Mouse (Mus musculus) large intestine, adult 2 months (tissue): ENCODE results near the gene Eef1akmt2. TPM values are rescaled to one million over a fixed set of nuclear protein-coding genes. Genes with fewer than 3 reads are reported as not detected.

Source experiments
- DNase-seq: peaks from one replicate; pipeline ENCODE4 v3.0.0-alpha.2; 2012; ENCODE audit warnings: low read depth, low spot score
- whole genome bisulfite sequencing: fragments of 180-500 bp; shearing (Covaris S2); methylation state at CpG from one replicate; pipeline ENCODE4 v1.1.7; 2018; 5-methylcytosine and 5-hydroxymethylcytosine counted together
- polyA plus RNA-seq: library from polyadenylated mRNA; depleted of rRNA; stranded (reverse); fragments of >200 nt; gene quantifications from 2 replicates; pipeline ENCODE4 v1.2.3, GENCODE M21; 2012

The Eef1akmt2 gene
- polyA plus RNA-seq, 1 experiment, result 4.8 TPM

DNA sequence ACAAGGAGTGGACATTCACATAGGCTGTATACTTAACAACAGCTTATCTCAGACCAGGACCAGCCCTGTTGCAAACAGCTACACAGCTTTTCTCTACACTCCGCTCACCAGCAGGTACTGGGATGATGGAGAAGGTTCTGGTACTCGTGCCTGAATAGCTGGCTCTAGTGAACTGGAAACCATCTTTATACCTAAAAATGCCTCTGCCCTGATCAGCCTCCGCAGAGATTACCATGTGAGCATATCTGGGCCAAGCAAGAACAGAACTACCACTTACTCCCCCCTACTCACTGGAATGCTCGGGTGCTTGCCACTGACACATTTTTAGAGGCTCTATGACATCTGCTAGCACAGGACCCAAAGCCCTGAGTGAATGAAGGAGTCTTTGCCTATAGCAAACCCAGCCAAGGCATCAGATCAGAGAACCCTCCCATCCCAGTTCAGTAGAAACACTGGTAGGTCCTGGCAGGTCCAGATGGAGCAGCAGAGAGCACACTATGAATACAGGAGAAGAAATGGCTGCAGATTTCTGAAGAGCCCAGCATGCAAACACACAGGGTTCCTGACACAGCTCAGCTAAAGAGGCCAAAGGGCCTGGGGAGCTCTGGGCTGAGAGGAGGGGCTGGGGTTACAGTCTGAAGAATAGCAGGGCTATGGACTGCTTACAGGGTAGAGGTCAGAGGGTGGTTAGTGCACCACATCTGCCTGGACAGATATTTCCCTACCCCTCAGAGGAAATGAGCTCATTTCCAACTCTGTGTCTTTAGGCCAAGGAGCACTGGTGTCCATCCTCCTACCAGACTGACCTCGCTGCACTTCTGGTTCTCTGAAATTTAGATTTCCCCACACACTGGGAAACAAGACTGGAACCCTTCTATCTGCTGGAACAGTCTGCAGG, 53.1 kb downstream of the Eef1akmt2 start:
- 89% methylated on average over 5 of the region's 5 CpGs for WGBS
- DNase-seq, result no peak

DNA sequence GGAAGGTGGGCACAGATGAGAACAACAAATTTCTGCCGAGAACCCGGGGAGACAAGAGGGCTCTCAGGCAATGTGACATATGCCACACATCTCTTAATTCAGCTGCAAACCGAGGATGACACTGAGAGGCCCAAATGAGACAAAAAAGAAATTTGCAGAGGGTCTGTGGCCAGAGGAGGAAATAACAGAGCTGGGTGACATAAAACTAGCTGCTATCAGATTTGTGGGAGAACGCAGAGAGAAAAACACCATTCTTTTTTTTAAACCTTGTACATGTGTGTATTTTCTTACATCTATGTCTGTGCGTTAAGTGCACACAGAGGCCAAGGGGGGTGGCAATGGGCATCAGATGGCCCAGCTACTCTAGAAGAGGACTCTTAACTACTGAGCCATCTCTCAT, 57.3 kb downstream of the Eef1akmt2 start:
- 91% methylated on average over 5 of the region's 5 CpGs for WGBS
- DNase-seq, result no peak

DNA sequence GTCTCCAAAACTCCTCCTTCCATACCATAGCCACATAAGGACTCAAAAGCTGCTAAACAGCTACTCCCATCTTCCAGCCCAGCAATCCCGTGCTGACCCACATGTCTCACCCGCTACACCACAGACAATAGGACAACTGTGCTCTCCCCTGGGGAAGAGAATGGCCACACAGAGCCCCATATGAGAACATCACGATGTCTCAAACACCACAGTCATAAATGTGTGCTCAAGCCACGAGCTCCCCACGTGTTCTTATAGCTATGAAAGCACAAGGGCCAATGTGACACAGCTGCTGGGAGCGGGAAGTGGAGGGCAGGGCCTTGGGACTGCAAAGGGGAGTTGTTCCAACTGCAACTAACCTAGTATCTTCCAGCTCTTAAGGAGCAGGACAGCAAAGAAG, 59.0 kb downstream of the Eef1akmt2 start:
- WGBS, result 19% methylated on average over 6 of the region's 6 CpGs
- no peak for DNase-seq

DNA sequence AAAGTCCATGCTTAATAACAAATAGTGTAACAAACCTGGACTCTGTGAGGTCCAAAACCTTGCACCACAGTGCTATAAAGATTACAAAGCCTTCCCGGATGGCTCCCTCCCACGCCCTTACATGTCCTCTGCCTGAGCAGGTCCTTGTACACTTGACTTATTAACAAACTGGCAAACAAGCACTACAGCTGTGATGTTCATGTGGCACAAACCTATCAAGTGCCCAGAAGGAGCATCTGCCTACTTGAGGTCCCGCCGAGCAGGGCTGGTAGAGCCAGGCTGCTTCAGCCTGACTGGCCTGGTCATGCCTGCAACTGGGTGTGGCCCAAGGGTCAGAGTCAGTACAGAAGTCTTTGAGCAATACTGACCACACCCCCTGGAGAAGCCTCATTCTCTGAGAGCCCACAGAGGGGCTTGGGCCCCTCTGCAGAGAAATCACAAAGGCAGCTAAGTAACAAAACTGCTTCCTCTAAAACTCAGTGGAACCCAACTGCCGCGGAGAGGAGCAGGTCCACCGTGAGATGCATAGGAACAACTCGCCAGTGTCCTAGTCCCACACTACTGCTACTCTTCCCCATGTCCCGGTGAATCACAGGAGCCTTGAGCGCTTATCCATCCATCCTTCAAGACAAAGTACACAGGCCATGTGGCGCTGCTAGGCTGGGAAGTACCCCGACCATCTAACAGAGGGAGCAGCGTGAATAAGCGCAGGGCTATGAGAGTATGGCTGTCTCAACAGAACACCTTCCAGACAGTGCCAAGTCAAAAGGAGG, 61.8 kb downstream of the Eef1akmt2 start:
- WGBS, result 72% methylated on average over 14 of the region's 14 CpGs
- DNase-seq, result no peak

DNA sequence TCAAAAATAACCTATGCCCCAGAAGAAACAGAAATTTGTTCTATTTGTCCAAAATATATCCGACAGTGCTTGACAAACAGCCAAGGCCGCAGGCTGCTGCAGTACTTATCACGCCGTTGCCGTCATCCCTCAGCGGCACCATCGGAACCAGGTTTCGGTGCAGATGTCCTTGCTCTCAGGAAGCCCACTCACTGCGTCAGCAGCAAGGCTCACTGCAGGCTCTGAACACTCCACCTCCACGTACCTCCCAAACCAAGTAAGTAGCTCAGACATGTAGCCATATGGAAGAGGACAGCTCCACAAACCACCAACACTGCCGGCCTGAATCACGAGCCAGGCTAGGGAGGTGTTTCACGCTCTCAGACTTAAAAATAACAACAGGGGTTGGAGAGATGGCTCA, 63.6 kb downstream of the Eef1akmt2 start:
- no peak for DNase-seq
- 92% methylated on average over 13 of the region's 13 CpGs for WGBS

DNA sequence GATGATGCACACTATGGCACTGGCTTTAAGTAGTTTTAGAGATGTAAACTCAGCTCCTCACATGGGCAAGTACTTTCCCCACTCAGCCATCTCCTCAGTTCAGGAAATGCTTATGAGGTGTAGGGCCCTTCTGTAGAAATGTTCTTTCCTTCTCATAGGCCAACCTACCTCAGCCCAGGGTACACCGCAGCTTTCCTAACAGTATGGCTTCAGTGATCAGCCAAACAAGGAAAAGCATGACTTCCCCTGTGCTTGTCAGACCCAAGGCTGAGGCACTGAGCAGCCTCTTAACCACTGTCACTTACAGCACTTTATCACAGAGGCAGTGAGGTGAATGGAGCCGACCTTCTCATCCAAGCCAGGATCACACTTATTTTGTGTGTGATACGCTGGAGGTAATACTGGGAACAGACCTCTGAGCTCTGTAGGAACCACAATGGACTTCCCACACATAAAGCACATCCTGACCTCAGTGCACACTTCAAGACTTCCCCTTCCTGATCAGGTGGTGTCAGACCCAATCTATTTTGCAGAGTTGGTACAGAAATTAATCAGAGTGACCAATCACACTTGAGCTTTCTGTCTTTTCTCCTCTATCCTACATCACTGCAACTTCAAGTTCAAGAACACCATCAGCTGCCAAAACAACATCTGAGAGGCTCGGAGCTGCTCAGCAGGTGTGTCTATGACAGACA, 64.8 kb downstream of the Eef1akmt2 start:
- WGBS, result 85% methylated on average over 4 of the region's 4 CpGs

DNA sequence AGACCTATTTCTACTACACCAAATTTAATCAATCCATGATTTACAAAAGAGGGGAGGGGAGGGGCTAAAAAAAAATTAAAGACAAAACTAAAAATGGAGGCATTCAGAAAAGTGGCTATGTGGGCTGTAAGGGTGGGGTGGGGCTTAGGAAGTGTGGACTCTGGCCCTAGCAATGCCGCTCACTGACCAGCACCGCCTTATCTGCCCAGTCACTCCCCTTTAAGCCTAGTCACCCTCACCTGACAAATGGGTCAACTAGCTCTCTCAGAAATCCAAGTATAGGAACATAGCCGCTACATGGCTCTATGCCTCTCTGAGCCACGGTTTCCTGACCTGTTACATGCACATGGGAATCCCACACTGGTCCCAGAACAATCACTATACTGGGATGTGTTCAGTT, 65.5 kb downstream of the Eef1akmt2 start:
- 63% methylated on average over 4 of the region's 4 CpGs for WGBS

More for the DNA sequence above, 64.8 kb downstream of the Eef1akmt2 start:
- no peak for DNase-seq

DNA sequence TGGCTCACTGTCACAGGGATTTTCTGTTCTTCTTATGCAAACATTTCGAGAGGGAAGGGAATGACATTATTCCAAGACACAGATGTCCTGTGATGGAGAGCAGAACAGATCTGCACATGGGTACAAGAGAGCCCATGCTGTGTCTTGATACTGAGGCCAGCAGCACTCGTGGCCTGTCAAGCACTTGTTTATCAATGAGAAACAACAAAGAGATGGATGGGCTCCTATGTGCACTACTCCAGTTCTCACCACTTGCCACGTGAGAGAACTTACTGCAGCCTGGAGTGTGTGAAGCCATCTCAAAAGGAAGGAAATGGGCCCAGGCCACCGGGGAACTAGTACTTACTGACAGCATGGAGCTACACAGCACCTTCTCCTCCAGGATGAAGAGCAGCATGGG, 66.0 kb downstream of the Eef1akmt2 start:
- 22% methylated on average over 4 of the region's 4 CpGs for WGBS
- no peak for DNase-seq

More for the DNA sequence above, 65.5 kb downstream of the Eef1akmt2 start:
- no peak for DNase-seq

DNA sequence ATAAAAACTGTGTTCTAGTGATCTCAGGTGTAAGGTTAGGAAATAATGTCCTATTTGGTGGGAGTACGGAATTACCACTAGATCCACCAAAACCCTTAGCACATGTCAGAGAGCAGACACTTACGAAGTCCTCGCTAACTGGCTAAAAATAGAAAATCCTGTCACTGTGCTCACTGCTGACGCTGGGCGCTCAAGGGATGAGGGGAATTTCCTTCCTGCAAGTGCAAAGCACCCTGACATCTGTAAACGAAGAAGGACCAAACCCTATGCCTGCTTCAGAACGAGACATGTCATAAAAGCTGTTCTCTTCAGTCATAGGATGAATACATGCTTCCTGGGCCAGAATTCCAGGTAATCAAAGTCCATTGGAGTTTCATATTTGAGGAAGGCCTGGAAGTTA, 66.5 kb downstream of the Eef1akmt2 start:
- 7% methylated on average over 7 of the region's 7 CpGs for WGBS
- DNase-seq, result no peak

DNA sequence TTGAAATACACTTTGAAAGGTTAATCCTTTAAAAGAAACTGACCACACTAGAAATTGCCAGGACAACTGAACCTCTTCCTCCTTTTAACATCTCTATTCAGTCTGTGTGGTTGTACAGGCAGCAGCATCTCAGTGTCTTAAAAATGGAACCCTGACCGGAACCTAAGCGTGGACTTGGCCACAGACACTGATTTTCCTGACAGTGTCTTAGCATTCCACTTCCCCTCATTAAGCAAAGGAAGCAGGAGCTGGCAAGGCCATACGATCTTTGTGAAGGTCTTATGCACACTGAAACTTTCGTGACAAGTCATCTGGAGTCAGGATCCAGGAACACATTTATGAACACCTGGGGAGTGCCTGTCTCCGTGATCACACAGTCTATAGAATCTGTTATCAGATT, 68.4 kb downstream of the Eef1akmt2 start:
- WGBS, result 81% methylated on average over 5 of the region's 5 CpGs
- DNase-seq, result no peak

DNA sequence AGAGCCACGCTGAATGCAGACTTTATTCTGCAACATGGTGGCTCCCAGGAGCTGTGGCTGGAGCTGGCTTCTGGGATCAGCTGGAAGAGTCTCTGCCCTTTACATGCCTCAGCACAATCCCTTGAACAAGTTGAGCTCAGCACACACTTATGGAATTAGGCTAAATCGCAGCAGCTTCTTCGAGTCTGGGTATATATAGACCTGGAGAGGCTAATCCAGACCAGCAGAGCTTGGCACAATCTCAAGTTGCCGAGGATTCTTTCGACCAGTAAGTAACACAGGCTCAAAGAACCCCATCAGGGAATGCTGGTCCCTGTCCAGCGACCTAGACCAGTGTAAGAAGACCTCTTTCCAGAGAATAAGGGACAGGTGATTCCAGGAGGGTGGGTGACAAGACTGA, 70.6 kb downstream of the Eef1akmt2 start:
- 47% methylated on average over 6 of the region's 6 CpGs for WGBS
- no peak for DNase-seq

DNA sequence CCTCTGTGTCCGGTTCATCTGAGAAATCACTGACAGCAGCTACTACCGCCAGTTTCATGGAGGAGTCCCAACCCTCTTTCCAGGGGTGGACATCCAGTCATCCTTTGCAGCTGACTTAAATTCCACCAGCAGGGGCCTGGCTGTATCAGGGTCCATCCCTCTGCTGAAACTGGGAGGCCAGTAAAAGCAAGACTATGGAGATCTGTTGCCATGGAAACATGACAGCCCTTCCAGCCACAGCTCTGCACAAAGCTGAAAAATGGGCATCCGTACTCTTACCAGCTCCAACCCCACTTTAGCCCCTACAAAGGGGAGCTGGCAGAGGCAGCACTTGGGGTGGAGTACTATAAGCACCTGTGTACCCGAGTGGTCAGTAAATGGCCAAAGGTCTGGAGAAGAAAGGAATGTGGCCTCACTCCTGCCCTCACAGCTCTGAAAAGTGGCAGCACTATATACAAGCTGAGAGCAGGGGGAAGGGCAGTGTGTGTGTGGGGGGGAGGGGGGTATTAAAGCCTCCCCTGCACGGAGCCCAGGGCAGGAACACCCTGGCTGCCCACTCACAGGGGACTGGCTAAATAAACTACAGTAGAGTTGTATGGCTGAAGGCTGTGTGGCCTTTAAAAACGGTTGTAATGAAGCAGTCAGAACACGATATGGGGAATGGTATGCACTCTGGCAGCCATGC, 71.2 kb downstream of the Eef1akmt2 start:
- WGBS, result 40% methylated on average over 7 of the region's 7 CpGs

DNA sequence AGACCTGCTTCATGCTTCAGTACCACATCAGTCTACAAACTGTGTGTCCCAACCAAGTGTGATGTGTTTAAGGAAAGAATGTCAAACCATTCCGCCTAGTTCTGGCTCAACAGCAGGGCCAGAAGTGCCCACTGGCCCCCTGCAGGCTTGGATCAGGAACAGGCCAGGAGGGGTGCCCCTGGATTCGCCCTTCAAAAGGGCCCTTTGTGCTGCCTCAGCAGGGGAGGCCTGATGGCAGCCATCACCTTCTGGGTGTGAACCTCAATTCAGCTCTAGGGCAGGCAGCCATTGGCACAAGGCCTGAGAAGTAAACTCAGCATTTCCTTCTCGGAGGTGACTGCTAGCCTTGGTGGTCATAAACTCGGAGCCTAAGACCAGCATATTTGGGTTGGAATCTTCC, 71.9 kb downstream of the Eef1akmt2 start:
- DNase-seq, result no peak
- WGBS, result 13% methylated on average over 4 of the region's 4 CpGs

More for the DNA sequence above, 71.2 kb downstream of the Eef1akmt2 start:
- no peak for DNase-seq

DNA sequence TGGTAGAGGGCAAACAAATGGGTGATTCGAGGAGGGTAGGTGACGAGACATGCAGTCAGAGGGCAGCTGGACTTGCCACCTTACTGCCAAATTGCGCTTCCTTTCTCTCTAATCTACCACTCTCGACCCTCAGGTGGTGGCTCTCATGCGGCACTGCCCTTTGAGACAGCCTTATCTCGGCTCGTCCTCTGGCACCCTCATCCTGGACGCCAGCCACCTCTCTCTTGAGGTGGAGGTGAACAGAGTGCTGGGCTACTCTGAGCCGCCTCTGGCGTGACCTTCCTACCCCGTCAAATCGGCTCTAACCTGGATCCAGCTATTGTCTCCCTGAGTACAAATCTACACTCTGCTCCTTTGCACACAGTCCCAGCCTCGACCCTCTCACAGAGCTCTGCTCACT, 73.8 kb downstream of the Eef1akmt2 start:
- 83% methylated on average over 13 of the region's 13 CpGs for WGBS

DNA sequence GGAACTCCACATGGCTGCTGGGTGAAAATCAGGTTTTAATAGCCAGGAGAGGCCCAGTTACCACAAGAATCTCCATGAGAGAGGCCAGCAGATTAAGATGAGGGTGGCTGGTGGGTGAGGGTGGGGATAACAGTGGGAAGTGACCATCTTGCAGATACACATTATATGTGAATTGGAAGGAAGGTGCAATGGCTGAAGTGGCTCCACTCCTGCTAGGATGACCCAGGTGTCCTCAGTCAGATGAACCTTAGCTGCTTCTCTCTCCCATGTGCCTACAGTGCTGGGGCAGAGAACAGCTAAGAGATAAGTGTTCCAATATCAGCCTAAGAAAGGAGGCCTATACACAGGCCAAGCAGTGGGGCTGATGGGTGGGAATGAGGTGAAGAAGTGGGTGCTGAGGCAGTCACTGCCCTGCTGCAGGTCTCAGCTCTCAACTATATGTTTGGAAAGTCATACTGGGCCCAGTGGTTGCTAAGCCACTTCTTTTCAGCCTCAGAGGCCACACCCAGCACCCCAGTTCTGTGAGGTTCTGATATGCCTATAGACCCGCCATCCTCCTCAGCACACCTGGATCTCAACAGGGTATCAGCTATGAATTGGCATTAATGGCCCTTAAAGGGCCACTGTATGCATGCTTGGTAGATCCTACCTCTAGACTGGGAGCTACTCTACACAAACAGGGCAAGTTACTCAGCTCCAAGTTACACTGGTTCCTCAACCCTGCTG, 74.6 kb downstream of the Eef1akmt2 start:
- DNase-seq, result no peak
- 86% methylated on average over 1 of the region's 1 CpGs for WGBS

More for the DNA sequence above, 73.8 kb downstream of the Eef1akmt2 start:
- no peak for DNase-seq
